Mouse (Mus musculus): ENCODE data around the gene Chst8.

The Chst8 gene

GRCm38 (mm10) chr7:34662227-34662626, 150.3 kb downstream of the Chst8 start:
- no peak for DNase-seq (ENCODE audit: low read depth)

GRCm38 (mm10) chr7:34659386-34660085, 153.0 kb downstream of the Chst8 start:
- no peak for DNase-seq (ENCODE audit: low read depth)

GRCm38 (mm10) chr7:34656632-34657031, 155.9 kb downstream of the Chst8 start, which contains the start of gene Kctd15:
TSS of gene Kctd15 (minus strand) at chr7:34656732.
- DNase-seq (ENCODE audit: low read depth): no peak

- DNase-seq (ENCODE audit: low read depth): peak; percentile 36
Observed at GRCm38 (mm10) chr7:34655086-34655839, 157.2 kb downstream of the Chst8 start.

GRCm38 (mm10) chr7:34654441-34655085, 157.9 kb downstream of the Chst8 start:
- no peak for DNase-seq (ENCODE audit: low read depth)

GRCm38 (mm10) chr7:34653731-34654440, 158.6 kb downstream of the Chst8 start:
- DNase-seq (ENCODE audit: low read depth): no peak

DNA sequence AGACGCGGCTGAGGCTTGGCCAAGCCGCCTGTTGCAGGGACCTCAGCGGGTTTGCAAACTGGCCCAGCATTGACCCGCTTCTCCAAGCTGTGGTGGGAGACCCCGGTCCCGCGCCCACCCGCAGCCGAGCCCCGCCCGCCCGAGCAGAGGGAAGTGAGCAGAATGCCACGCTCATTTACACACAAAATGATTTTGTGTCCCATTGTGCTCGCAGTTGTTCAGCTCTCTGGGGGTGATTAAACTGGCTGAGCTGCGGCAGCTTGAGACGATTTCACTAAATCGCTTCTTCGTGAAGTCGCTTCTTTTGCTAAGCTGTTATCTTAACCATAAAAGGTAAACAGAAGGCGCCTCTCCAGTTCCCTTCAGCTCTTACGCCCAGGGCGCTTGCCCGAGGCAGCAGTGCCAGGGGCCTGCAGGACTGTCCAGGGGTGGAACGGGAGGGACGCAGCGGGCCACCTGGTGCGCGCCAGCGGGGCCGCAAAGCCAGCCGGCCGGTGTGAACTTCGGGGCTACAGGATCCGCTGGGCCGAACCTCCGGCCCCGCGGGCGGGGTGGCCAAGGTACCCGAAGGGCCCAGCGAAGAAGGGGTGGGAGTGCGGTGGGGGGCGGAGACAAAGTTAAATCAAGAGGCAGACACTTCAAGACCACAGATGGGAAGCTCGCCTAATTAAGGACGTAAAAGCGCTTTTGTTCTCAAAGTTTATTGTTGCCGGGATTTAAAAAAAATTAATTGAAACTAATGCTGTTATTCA, 159.6 kb downstream of the Chst8 start:
- no peak for DNase-seq (ENCODE audit: low read depth)

DNA sequence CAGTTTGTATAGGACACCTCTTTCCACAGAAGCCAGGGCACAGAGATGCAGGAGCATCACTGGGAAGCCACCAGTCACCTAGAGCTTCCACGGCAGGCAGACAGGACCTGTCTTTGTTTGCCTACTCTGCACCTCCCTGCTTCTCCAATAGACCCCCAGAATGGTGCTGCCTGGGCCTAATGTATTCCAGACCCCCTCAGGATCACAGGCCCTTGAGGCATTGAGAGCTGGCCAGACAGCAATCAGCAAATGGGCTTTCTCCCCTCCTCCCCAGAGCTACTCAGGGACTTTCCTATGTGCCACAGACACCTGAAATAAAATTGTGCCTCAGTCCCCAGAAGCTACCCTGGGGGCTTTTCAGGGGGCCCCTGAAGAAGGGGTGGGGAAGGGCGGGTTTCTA, 161.1 kb downstream of the Chst8 start:
- DNase-seq (ENCODE audit: low read depth): no peak

DNA sequence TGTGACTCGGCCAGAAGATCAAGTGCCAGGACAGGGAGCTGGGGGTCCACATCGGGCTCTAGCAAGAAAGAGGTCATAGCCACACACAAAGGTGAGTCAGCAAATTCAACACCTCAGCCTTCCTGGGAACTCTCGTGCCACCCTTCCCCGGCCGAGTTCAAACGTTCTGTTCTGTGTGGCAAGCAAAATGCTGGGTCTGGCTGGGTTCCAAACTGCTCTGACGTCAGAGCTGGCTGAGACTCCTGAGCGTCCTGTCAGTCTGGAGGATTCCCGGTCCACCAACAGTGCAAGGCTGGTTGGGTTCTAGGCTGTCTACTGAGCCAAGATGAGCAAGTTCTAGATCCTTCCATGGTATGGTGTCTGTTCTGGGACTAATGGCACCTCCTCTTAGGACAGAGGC, 165.5 kb downstream of the Chst8 start:
- DNase-seq (ENCODE audit: low read depth): no peak

DNA sequence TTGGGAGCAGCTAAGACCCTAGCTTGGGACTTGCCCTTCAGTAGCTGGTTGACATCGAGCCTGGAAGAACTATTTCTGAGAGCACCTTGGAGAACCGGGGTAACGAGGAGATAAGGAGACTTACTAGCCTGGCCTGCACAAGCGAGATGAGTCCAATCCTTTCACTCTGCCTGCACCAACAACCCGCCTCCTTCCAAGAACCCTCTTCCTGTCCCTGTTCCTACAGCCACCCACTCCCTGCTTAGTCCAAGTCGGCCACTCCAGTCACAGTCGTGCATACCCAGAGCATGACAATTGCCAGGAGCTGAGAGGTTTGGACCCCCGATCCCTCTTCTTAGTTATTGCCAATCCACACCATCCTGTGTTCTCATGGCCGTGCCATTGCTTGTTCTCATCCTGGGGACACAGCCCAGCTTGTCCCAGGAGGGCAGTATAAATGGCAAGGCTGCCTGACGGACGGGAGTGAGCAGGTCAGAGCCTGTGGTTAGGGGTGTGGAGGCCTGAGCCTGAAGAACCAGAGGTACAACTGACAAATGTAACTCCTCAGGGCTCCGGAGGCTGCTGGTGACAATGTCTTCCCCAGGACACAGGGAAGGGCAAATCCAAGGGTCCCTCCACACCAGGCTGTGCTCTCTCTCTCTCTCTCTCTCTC, 166.2 kb downstream of the Chst8 start:
- DNase-seq (ENCODE audit: low read depth): no peak

GRCm38 (mm10) chr7:34645623-34646022, 166.9 kb downstream of the Chst8 start:
- DNase-seq (ENCODE audit: low read depth): no peak

DNA sequence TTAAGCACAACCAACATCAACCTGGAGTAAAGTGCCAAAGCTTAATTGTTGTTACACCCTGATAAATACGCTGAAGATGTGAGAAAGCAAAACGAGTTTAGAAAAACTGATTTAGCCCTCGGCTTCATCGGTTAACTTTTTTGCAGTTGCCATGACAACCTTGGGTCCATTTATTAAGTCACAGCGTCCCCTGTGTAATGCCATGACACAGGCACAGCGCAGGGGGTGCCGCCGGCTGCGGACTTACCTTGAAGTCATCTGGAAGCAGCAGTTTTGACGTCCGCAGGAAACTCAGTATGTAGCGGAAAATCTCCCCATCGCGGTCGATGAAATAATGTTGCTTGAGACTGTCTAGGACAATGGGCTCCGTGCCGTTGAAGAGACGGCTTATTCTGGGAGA, 167.9 kb downstream of the Chst8 start:
- DNase-seq (ENCODE audit: low read depth): no peak

GRCm38 (mm10) chr7:34643329-34643728, 169.2 kb downstream of the Chst8 start:
- no peak for DNase-seq (ENCODE audit: low read depth)

DNA sequence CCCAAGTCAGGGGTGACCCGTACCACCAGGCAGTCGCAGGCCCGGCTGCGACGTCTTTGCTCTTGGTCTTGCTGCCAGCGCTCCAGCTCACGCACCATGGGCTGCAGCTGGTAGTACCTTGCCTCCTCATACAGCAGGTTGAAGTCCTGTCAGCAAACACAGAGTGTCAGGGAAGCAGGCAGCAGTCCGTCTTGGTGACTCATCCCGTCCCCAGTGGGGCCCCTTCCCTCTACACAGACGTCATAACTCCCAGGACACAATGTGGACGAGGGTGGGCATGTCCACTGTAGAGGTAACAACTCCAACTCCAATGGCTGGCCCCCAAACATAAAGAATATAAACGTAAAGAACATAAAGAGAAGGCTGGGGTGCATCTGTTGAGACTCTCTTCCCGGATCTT, 170.5 kb downstream of the Chst8 start:
- DNase-seq (ENCODE audit: low read depth): no peak

GRCm38 (mm10) chr7:34639798-34640197, 172.7 kb downstream of the Chst8 start:
- no peak for DNase-seq (ENCODE audit: low read depth)

GRCm38 (mm10) chr7:34636661-34637060, 175.8 kb downstream of the Chst8 start:
- no peak for DNase-seq (ENCODE audit: low read depth)

- DNase-seq (ENCODE audit: low read depth): no peak
Observed at GRCm38 (mm10) chr7:34632966-34633742, 179.4 kb downstream of the Chst8 start.

DNA sequence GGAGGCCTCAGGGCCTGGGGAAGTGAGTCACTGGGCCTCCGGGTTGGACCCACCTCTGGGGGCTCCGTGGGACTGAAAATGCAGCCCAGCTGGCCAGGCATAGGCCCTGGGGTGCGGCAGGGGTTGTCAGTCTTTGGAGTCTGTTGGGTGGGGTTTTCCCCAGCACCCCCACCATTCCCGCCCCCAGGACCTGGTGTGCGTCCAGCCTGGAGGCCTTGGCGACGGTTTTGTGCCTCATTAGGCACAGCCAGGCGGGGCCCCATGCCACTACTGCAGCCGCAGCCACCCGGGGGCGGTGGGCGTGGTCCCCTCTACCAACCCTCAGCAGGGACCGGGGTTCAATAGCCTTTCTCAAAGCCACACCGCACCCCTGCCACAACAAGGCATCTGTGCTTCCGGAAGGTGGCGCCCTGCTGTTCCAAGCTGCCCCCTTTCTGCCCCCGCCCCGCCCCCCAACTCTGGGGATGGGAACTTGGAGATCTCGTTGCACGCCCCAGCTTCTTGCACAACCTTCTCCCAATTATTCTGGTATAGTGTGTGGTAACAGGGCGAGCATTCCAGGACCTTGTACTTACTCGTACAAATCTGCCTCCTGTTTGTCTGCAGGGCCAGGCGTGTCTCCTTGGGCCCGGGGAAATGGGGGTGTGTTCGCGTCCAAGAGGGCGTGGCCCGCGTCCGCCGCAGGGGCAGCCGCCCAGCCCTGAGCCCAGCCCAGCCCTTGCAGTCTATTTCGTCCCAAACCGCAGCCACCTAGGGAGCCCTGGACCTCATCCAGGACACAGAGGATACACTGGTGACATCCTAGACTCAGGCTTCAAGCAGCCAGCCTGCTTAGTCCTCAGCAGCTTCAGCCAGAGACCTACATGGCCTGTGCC, 182.1 kb downstream of the Chst8 start:
- peak; percentile 29 for DNase-seq (ENCODE audit: low read depth)

DNA sequence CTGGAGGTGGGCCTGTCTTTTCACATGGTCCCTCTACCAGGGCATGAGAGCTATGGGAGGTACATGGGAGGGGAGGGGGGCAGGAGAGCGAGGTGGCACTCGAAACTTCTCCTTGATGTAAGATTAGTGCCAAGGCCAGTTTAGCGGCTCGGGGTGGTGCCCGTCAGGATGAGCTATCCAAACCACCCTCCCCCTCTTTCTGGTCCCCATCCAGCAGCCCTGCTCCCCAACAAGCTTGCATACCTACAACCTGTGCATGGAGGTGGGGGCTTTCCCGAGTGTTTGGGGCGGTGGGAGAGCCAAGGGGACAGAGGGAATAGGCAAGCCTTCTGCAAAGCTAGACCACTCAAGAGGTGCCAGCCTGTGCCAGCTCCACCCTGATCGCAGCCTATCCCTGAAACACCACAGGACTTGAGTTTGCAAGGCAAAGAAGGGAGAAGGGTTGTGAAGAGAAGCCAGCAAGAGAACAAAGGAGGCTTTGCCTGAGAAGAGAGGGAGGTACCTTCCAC, 182.8 kb downstream of the Chst8 start:
- no peak for DNase-seq (ENCODE audit: low read depth)
